ENCODE assay signal across 12 mouse cellular contexts in genomic region chr14:95876785-95877510, GRCm38 (mm10). TPM values are rescaled to one million over a fixed set of nuclear protein-coding genes. Genes with fewer than 3 reads are reported as not detected.
DNase-seq lines count a peak whose midpoint lies in the region; ATAC-seq lines count a peak whose summit lies in the region.
"Had no signal": no experiment of that assay in that cellular context is flagged by ENCODE, and none has a peak within 500 bp of the region (broad histone marks: within the 10 kb centered on the region; RNA-seq: fewer than 3 reads in every experiment).

No protein-coding gene starts in this region.

- no peaks in the 10 kb centered on the region for H3K27me3 ChIP-seq in neural tube, embryonic 15.5 days (replicated peaks)
- no peaks in the 10 kb centered on the region for H3K27me3 ChIP-seq in liver, embryonic 12.5 days (replicated peaks)
- H3K27me3 ChIP-seq: embryonic facial prominence, embryonic 13.5 days; stomach, embryonic 15.5 days had no signal

- no peaks in the 10 kb centered on the region for H3K36me3 ChIP-seq in neural tube, embryonic 15.5 days
- no peaks in the 10 kb centered on the region for H3K36me3 ChIP-seq in liver, embryonic 12.5 days
- H3K36me3 ChIP-seq: embryonic facial prominence, embryonic 13.5 days; stomach, embryonic 15.5 days had no signal

- peak; percentile 14 for DNase-seq in gastrocnemius, postnatal 10 days
- DNase-seq in gastrocnemius, adult 18-20 months (ENCODE audit: low spot score) = no peak
- peak; percentile 5 to 11 for DNase-seq in cerebellum, postnatal 25 days
- DNase-seq in layer of hippocampus, adult 9-11 months = peak; percentile 86
- DNase-seq in testis, postnatal 10 days (ENCODE audit: low spot score) = no peak
- DNase-seq in heart, adult 11 months = no peak
- DNase-seq: kidney, postnatal 36 days had no signal

- 58% methylated on average over 3 of the region's 3 CpGs for WGBS in neural tube, embryonic 15.5 days
- WGBS in liver, embryonic 12.5 days (ENCODE audit: insufficient replicate concordance) = 59% methylated on average over 3 of the region's 3 CpGs

- no peak overlapping the region for H3K9ac ChIP-seq in neural tube, embryonic 15.5 days (replicated peaks)
- no peak overlapping the region for H3K9ac ChIP-seq in liver, embryonic 12.5 days
- H3K9ac ChIP-seq: embryonic facial prominence, embryonic 13.5 days; stomach, embryonic 15.5 days had no signal

- no peaks in the 10 kb centered on the region for H3K9me3 ChIP-seq in neural tube, embryonic 15.5 days (replicated peaks)
- no peaks in the 10 kb centered on the region for H3K9me3 ChIP-seq in liver, embryonic 12.5 days (replicated peaks)
- H3K9me3 ChIP-seq: embryonic facial prominence, embryonic 13.5 days; stomach, embryonic 15.5 days had no signal

- peak; percentile 65; the same call in 1 of the 2 replicates for ATAC-seq in neural tube, embryonic 15.5 days (ENCODE audit: low FRiP score)
- ATAC-seq in liver, embryonic 12.5 days = no peak

- H3K4me2 ChIP-seq in neural tube, embryonic 15.5 days = no peak overlapping the region
- no peak overlapping the region for H3K4me2 ChIP-seq in liver, embryonic 12.5 days
- H3K4me2 ChIP-seq: embryonic facial prominence, embryonic 13.5 days; stomach, embryonic 15.5 days had no signal

- no peak overlapping the region for H3K27ac ChIP-seq in neural tube, embryonic 15.5 days (replicated peaks)
- H3K27ac ChIP-seq in liver, embryonic 12.5 days = no peak overlapping the region
- H3K27ac ChIP-seq: embryonic facial prominence, embryonic 13.5 days; stomach, embryonic 15.5 days had no signal

- H3K4me1 ChIP-seq in neural tube, embryonic 15.5 days = 0 out of 2 replicates have a peak, but pooled peaks cover 4% of the 10 kb centered on the region
- no peaks in the 10 kb centered on the region for H3K4me1 ChIP-seq in liver, embryonic 12.5 days
- H3K4me1 ChIP-seq: embryonic facial prominence, embryonic 13.5 days; stomach, embryonic 15.5 days had no signal

- H3K4me3 ChIP-seq in neural tube, embryonic 15.5 days (replicated peaks) = no peak overlapping the region
- no peak overlapping the region for H3K4me3 ChIP-seq in liver, embryonic 12.5 days
- H3K4me3 ChIP-seq: embryonic facial prominence, embryonic 13.5 days; stomach, embryonic 15.5 days had no signal

RNA-seq across cellular contexts. Expression of gene 4921530L21Rik, which starts 4.1 kb away (rescaled TPM):
- not detected for total RNA-seq in gastrocnemius, postnatal 10 days (2021)
- total RNA-seq in gastrocnemius, adult 18-20 months (2021) = not detected
- not detected in 2 replicates for polyA plus RNA-seq in neural tube, embryonic 15.5 days (2015; fragmentation: Nextera tagmentation; extraction: Ambion mirVana)
- polyA plus RNA-seq in liver, embryonic 12.5 days (2016; fragmentation: Nextera tagmentation; extraction: Ambion mirVana) = not detected in 2 replicates
- polyA plus RNA-seq: embryonic facial prominence, embryonic 13.5 days; heart, embryonic 14.5 days; stomach, embryonic 15.5 days had no signal

Comparison
In these comparisons a context has a peak if more than half of its experiments do, and no peak if none do; other contexts are left out.
1. DNase-seq: peak in gastrocnemius, postnatal 10 days (single experiment), cerebellum, postnatal 25 days (2 of 2) and layer of hippocampus, adult 9-11 months (single experiment); none in gastrocnemius, adult 18-20 months (single experiment), testis, postnatal 10 days (single experiment) and heart, adult 11 months (single experiment).